Mouse (Mus musculus): ENCODE results near the gene Dhx57.
"Not testable (repeated sequence)": the region's sequence is repeated elsewhere in the genome, so short reads cannot be mapped to it uniquely, and the experiment has no call there.

The Dhx57 gene

GRCm38 (mm10) chr17:80254421-80254820, 35.9 kb downstream of the Dhx57 start:
- no peak for DNase-seq

GRCm38 (mm10) chr17:80252757-80253525, 37.3 kb downstream of the Dhx57 start:
- DNase-seq, result no peak

GRCm38 (mm10) chr17:80243116-80243515, 47.2 kb downstream of the Dhx57 start:
- DNase-seq, result no peak

- no peak for DNase-seq
Observed at GRCm38 (mm10) chr17:80241594-80241993, 48.7 kb downstream of the Dhx57 start.

- DNase-seq, result no peak
Observed at GRCm38 (mm10) chr17:80237475-80237874, 52.8 kb downstream of the Dhx57 start.

GRCm38 (mm10) chr17:80236805-80237204, 53.5 kb downstream of the Dhx57 start:
- no peak for DNase-seq

- DNase-seq, result no peak
Observed at GRCm38 (mm10) chr17:80235477-80235876, 54.8 kb downstream of the Dhx57 start.

- no peak for DNase-seq
Observed at GRCm38 (mm10) chr17:80234376-80234775, 55.9 kb downstream of the Dhx57 start.

- DNase-seq, result no peak
Observed at GRCm38 (mm10) chr17:80233844-80234243, 56.4 kb downstream of the Dhx57 start.

- DNase-seq, result peak; percentile 27 to 42
Observed at GRCm38 (mm10) chr17:80229396-80229795, 60.9 kb downstream of the Dhx57 start.

GRCm38 (mm10) chr17:80225142-80225541, 65.1 kb downstream of the Dhx57 start:
- not testable (repeated sequence) for DNase-seq

GRCm38 (mm10) chr17:80224326-80225116, 65.8 kb downstream of the Dhx57 start, which contains the start of gene Gemin6:
Gemin6 (plus strand) TSS chr17:80224441.
- DNase-seq, result peak; percentile 86 to 90

- DNase-seq, result no peak
Observed at GRCm38 (mm10) chr17:80223829-80224228, 66.4 kb downstream of the Dhx57 start.

- no peak for DNase-seq
Observed at GRCm38 (mm10) chr17:80221890-80222628, 68.2 kb downstream of the Dhx57 start.

GRCm38 (mm10) chr17:80221202-80221601, 69.1 kb downstream of the Dhx57 start:
- no peak for DNase-seq

GRCm38 (mm10) chr17:80220131-80220530, 70.1 kb downstream of the Dhx57 start:
- no peak for DNase-seq

- not testable (repeated sequence) for DNase-seq
Observed at GRCm38 (mm10) chr17:80213998-80214397, 76.3 kb downstream of the Dhx57 start.

GRCm38 (mm10) chr17:80206671-80207581, 83.3 kb downstream of the Dhx57 start, which contains the start of the genes Srsf7 and Ttc39d:
Srsf7 (minus strand) TSS chr17:80207307.
Ttc39d (plus strand) TSS chr17:80207460.
- DNase-seq, result peak; percentile 99

GRCm38 (mm10) chr17:80206301-80206670, 84.0 kb downstream of the Dhx57 start:
- DNase-seq, result peak in 1 of 2 experiments; percentile 80

- DNase-seq, result no peak
Observed at GRCm38 (mm10) chr17:80205657-80206056, 84.6 kb downstream of the Dhx57 start.

- no peak for DNase-seq
Observed at GRCm38 (mm10) chr17:80199160-80199778, 91.0 kb downstream of the Dhx57 start.

Measured in cerebellum, postnatal 25 days (tissue).